Mouse (Mus musculus) megakaryocyte, embryonic 14.5 days (primary cell): Measurements from ENCODE around the gene Hes2.

ENCODE experiments used
- FLI1 ChIP-seq: IDR thresholded peaks from 2 replicates; pipeline ENCODE4 v1.6.1; 2012; ENCODE audit warnings: low read length, inconsistent platforms, mixed read lengths
- GATA1 ChIP-seq: IDR thresholded peaks from 3 replicates; pipeline ENCODE4 v1.6.1; 2012; ENCODE audit warnings: mixed read lengths, low read length, inconsistent platforms, borderline replicate concordance

GRCm38 (mm10) chr4:152134507-152134906 lies 24.2 kb upstream of the Hes2 start:
- TF ChIP-seq GATA1, result no peak
- TF ChIP-seq FLI1, result no peak
